Mouse (Mus musculus) NIH3T3 (cell line): Measurements from ENCODE around the gene Erc2.

Experiments
- DNase-seq: peaks from one replicate; pipeline ENCODE4 v3.0.0-alpha.2; 2012; ENCODE audit warnings: low read depth

The Erc2 gene

GRCm38 (mm10) chr14:28445737-28446136 lies 823.5 kb downstream of the Erc2 start:
- DNase-seq = no peak

- no peak for DNase-seq
These were observed 829.5 kb downstream of the Erc2 start for GRCm38 (mm10) chr14:28451771-28452170.

DNA sequence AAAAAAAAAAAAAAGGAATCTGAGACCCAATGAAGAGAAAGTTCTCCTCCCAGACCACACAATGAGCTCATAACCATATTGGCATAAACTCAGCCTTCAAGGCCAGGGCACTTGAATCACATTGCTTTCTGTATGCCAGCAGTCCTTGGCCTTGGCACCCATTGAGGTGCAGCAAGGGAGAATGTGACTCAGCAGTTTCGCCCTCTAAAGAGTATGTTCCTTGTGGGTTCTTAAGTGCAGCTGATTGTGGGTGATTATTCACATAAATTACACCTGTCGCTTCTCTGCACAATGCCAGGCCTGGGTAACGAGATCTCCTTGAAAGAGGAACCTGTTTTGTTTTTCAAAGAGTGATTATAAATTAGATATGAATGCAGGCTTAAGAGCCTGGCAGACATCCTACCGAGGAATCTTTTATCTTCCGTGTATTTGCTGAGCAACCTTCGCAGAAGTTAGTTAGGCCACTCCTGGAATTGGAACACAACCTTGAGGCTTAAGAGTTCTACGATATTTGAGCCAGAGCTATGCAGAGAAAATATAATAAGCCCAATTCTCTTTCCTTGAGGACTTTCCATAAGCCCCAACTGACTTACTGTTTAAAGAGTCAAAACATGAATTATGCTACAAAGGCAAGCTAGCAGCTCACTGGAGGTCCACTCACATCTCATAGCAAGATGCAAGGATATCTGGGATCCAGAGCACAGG lies 834.3 kb downstream of the Erc2 start:
- DNase-seq = peak; percentile 66

DNA sequence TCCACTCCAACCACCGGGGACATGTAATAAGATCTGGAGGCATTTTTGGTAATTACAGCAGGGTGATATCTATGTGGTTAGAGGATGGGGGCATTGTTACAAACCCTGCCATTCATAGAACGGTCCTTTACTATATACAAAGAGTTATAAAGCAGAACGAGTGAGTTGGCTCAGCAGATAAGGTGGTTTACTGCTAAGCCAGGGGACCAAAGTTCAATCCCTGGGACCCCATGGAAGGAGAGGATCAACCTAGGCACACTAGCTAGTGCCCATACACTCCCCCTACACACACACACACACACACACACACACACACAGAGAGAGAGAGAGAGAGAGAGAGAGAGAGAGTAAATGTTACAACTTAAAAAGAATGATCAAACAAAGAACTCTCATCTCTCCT lies 835.2 kb downstream of the Erc2 start:
- no peak for DNase-seq

GRCm38 (mm10) chr14:28467956-28468355 lies 845.7 kb downstream of the Erc2 start:
- no peak for DNase-seq

GRCm38 (mm10) chr14:28469696-28470095 lies 847.5 kb downstream of the Erc2 start:
- no peak for DNase-seq

GRCm38 (mm10) chr14:28470212-28470611 lies 848.0 kb downstream of the Erc2 start:
- no peak for DNase-seq

GRCm38 (mm10) chr14:28475012-28475411 lies 852.8 kb downstream of the Erc2 start:
- DNase-seq = no peak

DNA sequence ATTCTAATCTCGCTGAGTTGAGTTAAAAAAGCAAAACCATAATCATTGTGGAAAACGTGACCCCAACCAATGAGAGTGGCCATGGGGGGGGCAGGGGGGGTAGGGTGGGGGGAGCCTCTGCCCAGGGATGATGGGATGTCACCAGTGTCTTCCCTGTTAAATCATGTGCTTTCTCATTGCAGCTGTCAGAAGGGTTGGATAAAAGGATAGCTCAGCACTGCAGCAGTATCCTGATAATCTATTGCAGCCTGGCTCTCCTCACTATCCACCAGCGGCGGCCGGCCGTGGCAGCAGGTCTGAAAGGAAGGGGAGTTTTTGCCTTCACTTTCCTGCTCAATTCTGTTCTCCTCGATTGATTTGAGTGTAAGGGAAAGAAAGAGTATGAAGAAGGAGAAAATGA lies 853.2 kb downstream of the Erc2 start:
- no peak for DNase-seq

GRCm38 (mm10) chr14:28476746-28477145 lies 854.5 kb downstream of the Erc2 start:
- no peak for DNase-seq

DNA sequence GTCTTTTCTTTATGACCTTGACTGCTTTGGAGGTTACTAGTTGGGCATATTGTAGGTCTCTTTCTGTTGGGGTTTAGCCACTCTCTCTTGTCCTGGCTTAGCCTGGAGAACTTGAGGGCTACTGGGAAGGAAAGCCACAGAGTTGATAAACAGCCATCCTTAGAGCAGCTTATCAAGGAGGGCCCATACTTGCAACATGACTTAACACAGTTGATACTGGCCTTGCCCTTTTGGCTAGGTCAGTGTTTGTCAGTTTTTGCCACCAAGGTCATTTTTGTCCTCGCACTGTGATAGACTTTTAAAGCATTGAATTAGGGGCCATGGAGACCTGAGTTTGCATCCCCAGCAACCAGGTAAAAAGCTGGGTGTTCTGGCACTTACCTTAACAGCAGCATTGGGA lies 858.6 kb downstream of the Erc2 start:
- DNase-seq = no peak

- no peak for DNase-seq
These were observed 871.6 kb downstream of the Erc2 start for GRCm38 (mm10) chr14:28493806-28494205.

GRCm38 (mm10) chr14:28494273-28494672 lies 872.0 kb downstream of the Erc2 start:
- no peak for DNase-seq

DNA sequence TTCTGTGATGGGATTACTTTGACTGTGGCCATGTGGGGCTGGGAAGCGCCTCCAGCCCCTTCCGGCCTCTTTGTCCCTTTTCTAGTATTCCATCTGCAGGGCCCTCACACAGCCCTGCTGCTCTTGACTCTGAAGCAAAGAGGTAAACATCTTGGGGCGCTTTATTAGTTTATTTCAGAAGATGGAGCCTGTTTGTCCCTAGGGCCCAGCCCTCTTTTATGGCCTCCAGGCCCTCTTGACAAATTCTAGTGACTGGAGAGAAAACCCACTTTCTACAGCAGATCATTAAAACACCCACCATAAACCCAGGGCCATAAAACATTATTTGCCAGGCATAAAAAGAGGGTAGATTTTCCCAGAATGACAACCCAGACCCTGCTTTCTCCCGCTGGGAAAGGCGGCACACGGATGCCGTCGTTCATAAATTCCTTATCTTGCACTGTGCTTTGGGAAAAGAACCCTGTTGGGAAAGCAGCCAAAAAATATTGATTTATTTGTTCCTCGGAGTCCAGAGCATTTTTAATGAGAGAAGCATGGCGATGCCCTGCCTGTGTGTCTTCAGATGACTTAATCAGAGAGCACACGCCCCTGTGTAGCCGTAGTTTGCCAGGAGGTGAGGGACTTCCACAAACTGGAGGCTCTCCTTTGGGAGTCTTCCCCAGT lies 879.1 kb downstream of the Erc2 start:
- DNase-seq = no peak

DNA sequence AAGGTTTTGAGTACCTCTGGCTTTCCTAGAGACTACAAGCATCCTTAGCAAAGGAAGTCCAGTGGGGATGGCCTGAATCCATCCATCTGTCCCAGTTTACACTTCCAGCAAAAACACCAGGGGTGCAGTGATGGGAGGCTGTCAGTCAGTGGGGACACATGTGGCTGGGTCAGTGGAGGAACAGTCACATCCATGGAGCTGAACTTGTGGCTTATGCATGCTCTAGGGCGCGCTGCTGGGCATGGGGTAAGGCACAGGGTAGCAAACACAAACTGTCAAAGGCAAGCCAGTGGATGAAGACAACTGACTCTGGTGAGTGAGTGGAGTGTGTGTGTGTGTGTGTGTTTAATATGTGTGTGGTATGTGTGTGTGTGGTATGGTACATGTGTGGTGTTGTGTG lies 881.0 kb downstream of the Erc2 start:
- DNase-seq = no peak

DNA sequence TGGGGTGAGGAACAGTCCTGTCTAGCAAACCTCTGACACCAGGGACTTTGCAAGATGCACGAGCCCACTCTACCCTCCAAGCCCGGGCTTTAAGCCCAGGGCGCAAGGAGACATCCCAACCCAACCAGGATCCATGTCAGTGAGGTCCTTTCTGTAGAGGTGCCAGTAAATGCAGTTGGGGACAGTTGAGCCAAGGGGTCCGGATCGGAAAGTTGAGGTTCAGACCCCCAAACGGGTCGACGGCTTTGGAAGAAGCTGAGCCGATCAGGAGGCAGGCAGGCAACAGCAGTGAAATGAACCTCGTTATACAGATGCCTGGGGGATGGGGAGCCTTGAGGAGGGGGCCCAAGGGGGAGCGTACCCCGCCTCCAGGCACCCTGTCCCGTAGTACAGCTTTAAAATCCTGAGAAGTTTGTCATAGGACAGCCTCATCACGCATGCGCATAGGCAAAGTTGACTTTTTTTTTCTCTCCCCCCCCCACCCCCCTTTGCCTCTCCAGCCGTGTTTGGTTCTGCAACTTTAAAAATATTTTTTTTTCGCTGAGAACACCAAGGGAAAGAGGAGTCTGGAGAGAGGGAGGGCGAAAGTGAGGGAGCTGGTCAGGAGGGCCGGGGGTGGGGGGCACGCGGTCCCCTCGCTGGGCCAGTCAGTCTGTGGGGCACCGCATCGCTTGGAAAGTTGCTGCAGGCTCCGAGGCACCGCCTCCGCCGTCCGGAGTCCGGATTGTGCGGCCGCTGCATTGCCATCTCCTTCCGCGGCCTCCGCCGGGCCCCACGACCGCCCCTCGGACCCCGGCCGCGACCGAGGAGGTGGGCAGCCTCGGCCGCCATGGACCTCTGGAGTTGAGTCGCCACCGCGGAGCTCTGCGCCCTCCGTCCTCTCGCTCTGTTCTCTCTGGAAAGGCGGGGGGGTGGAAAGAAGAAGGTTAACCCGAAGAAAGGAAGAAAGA lies 882.1 kb downstream of the Erc2 start, which contains the start of gene Wnt5a:
Gene Wnt5a, plus strand, starts transcription at position 650 of the 950 bp plus-strand sequence.
- peak; percentile 83 for DNase-seq

GRCm38 (mm10) chr14:28505051-28505585 lies 882.9 kb downstream of the Erc2 start:
- DNase-seq = peak; percentile 68

- peak; percentile 49 for DNase-seq
These were observed 883.6 kb downstream of the Erc2 start for GRCm38 (mm10) chr14:28505586-28506375.

DNA sequence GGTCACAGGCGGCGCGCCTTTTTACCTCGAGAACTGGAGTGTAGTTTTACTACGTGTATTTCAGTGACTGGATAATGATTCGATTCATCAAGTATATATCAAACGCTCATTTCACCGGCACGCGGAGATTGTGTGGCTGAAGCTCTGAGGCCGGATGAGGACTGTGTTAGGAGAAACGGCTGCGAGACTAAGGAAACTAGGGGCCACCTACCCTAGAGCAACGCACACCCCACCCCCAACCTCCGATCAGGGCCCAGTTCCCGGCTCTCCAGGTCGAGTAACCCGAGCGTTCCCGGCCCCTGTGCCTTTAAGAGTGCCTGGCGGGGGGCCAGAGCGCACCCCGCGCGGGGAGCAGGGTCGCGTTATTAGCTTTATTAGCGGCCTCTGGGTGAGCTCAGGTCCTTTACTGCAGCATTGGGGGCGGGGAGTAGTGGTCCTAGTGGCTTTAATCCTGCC lies 884.2 kb downstream of the Erc2 start:
- peak; percentile 59 for DNase-seq

DNA sequence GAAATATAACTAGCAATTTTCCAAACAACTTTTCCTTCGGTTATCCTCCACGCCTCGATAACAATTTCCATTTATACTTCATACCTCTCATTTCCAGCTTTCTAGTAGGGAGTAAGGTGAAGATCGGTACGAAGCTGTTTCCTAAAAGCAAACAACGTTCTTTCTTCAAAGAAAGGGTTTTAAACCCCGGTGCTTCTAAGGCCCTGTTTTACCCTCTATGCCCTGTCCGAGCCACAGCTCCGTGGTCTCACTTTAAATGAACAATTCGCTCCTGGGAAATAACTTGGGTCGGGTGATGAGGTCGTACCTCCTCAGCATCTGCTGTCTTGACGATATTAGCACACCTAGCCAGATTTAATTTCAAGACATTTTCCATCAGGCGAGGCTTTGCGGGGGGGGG lies 884.8 kb downstream of the Erc2 start:
- DNase-seq = no peak

- peak; percentile 89 for DNase-seq
These were observed 885.2 kb downstream of the Erc2 start for GRCm38 (mm10) chr14:28507471-28507870.
